Comparison of ENCODE assay signal across 23 mouse cellular contexts in the genomic region with DNA sequence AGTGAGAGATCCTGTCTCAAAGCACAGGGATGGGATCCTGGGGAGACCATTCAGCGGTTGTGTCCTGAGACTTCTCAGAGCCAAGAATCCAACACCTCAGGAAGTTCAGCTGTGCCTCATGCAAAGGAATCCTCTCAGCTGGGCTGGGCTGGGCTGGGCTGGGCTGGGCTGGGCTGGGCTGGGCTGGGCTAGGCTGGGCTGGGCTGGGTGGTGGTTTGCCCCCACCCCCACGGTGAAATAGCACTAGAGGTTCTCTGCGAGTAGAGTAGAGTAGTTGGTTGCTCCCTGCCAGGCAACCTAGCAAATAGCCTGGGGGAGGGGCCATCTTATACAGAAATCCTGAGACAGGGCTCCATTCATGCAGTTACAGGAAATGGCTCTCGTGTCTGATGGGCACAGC.
DNase-seq lines count a peak whose midpoint lies in the region; ATAC-seq and TF ChIP-seq lines count a peak whose summit lies in the region.
"Had no signal": no experiment of that assay in that cellular context is flagged by ENCODE, and none has a peak within 500 bp of the region (broad histone marks: within the 10 kb centered on the region; RNA-seq: fewer than 3 reads in every experiment).

No protein-coding gene starts in this region.

- no peak for TF ChIP-seq CTCF in lung, postnatal 0 days (IDR thresholded peaks at IDR 0.05)
- no peak for TF ChIP-seq CTCF in intestine, postnatal 0 days (IDR thresholded peaks at IDR 0.05; ENCODE audit: low read depth)
- TF ChIP-seq CTCF in stomach, postnatal 0 days (IDR thresholded peaks at IDR 0.05; ENCODE audit: low read depth), result no peak
- no peak for TF ChIP-seq CTCF in cerebellum, adult 2 months (IDR thresholded peaks at IDR 0.05; ENCODE audit: borderline replicate concordance, insufficient read depth, low read depth, low read length)

- 11% methylated on average over 4 of the region's 4 CpGs for WGBS in kidney, embryonic 16.5 days
- 3% methylated on average over 4 of the region's 4 CpGs for WGBS in lung, postnatal 0 days
- 13% methylated on average over 4 of the region's 4 CpGs for WGBS in intestine, postnatal 0 days
- WGBS in stomach, postnatal 0 days, result 16% methylated on average over 4 of the region's 4 CpGs
- 34% methylated on average over 4 of the region's 4 CpGs for WGBS in cerebellum, adult 2 months

- H3K4me2 ChIP-seq in kidney, embryonic 16.5 days (replicated peaks; ENCODE audit: low read depth, low read length), result no peak overlapping the region
- H3K4me2 ChIP-seq in lung, postnatal 0 days (replicated peaks; ENCODE audit: low read depth, low read length), result no peak overlapping the region
- H3K4me2 ChIP-seq in intestine, postnatal 0 days (replicated peaks; ENCODE audit: low read depth), result no peak overlapping the region
- no peak overlapping the region for H3K4me2 ChIP-seq in stomach, postnatal 0 days (replicated peaks; ENCODE audit: low read depth)
- H3K4me2 ChIP-seq: heart, embryonic 11.5 days; midbrain, embryonic 15.5 days; stomach, embryonic 15.5 days had no signal

- no peaks in the 10 kb centered on the region for H3K27me3 ChIP-seq in kidney, embryonic 16.5 days (ENCODE audit: insufficient read depth, low read length)
- no peaks in the 10 kb centered on the region for H3K27me3 ChIP-seq in lung, postnatal 0 days (replicated peaks; ENCODE audit: insufficient read depth, low read length)
- no peaks in the 10 kb centered on the region for H3K27me3 ChIP-seq in intestine, postnatal 0 days (replicated peaks; ENCODE audit: control insufficient read depth, insufficient read depth, low read length)
- no peaks in the 10 kb centered on the region for H3K27me3 ChIP-seq in stomach, postnatal 0 days (ENCODE audit: control insufficient read depth, insufficient read depth, low read length)
- no peaks in the 10 kb centered on the region for H3K27me3 ChIP-seq in cerebellum, adult 2 months (ENCODE audit: control insufficient read depth, insufficient read depth, low read length)
- H3K27me3 ChIP-seq: midbrain, embryonic 15.5 days; stomach, embryonic 15.5 days had no signal

- H3K36me3 ChIP-seq in kidney, embryonic 16.5 days (ENCODE audit: insufficient read depth, low read length), result no peaks in the 10 kb centered on the region
- no peaks in the 10 kb centered on the region for H3K36me3 ChIP-seq in lung, postnatal 0 days (ENCODE audit: insufficient read depth, low read length)
- H3K36me3 ChIP-seq in intestine, postnatal 0 days (ENCODE audit: control insufficient read depth, insufficient read depth), result no peaks in the 10 kb centered on the region
- no peaks in the 10 kb centered on the region for H3K36me3 ChIP-seq in stomach, postnatal 0 days (ENCODE audit: control insufficient read depth, insufficient read depth, low read length)
- H3K36me3 ChIP-seq: midbrain, embryonic 15.5 days; stomach, embryonic 15.5 days had no signal

- peak; percentile 31; the same call in 1 of the 2 replicates for ATAC-seq in kidney, embryonic 16.5 days (ENCODE audit: low FRiP score, low TSS enrichment)
- ATAC-seq in lung, postnatal 0 days, result peak; percentile 65
- peak; percentile 60; the same call in 1 of the 2 replicates for ATAC-seq in intestine, postnatal 0 days
- ATAC-seq in stomach, postnatal 0 days (ENCODE audit: low FRiP score, low TSS enrichment), result peak; percentile 80
- ATAC-seq: midbrain, embryonic 15.5 days; Patski had no signal

- no peak overlapping the region for H3K9ac ChIP-seq in kidney, embryonic 16.5 days (replicated peaks; ENCODE audit: low read length)
- H3K9ac ChIP-seq in lung, postnatal 0 days (replicated peaks; ENCODE audit: low read depth), result no peak overlapping the region
- H3K9ac ChIP-seq in intestine, postnatal 0 days (ENCODE audit: low read depth, low read length), result no peak overlapping the region
- no peak overlapping the region for H3K9ac ChIP-seq in stomach, postnatal 0 days (ENCODE audit: low read length)
- H3K9ac ChIP-seq: midbrain, embryonic 15.5 days; stomach, embryonic 15.5 days had no signal

- peaks cover 12% of the 10 kb centered on the region for H3K4me1 ChIP-seq in kidney, embryonic 16.5 days (ENCODE audit: insufficient read depth, low read length)
- no peaks in the 10 kb centered on the region for H3K4me1 ChIP-seq in lung, postnatal 0 days (ENCODE audit: insufficient read depth, low read depth, low read length)
- H3K4me1 ChIP-seq in intestine, postnatal 0 days (replicated peaks; ENCODE audit: control insufficient read depth, insufficient read depth, low read length), result no peaks in the 10 kb centered on the region
- no peaks in the 10 kb centered on the region; the same call in 1 of the 2 replicates for H3K4me1 ChIP-seq in stomach, postnatal 0 days (replicated peaks; ENCODE audit: control insufficient read depth, insufficient read depth)
- H3K4me1 ChIP-seq in cerebellum, adult 2 months (ENCODE audit: control insufficient read depth, insufficient read depth, low read length), result no peaks in the 10 kb centered on the region

- TF ChIP-seq EP300 in lung, postnatal 0 days (IDR thresholded peaks at IDR 0.05), result no peak
- TF ChIP-seq EP300 in stomach, postnatal 0 days (optimal IDR thresholded peaks at IDR 0.05), result no peak

- TF ChIP-seq POLR2A in cerebellum, adult 2 months (IDR thresholded peaks at IDR 0.05; ENCODE audit: borderline replicate concordance, insufficient read depth, low read length), result no peak

- no peaks in the 10 kb centered on the region for H3K9me3 ChIP-seq in kidney, embryonic 16.5 days (ENCODE audit: low read length)
- no peaks in the 10 kb centered on the region for H3K9me3 ChIP-seq in lung, postnatal 0 days (ENCODE audit: low read length)
- H3K9me3 ChIP-seq in intestine, postnatal 0 days (ENCODE audit: control insufficient read depth), result no peaks in the 10 kb centered on the region
- no peaks in the 10 kb centered on the region for H3K9me3 ChIP-seq in stomach, postnatal 0 days (ENCODE audit: control insufficient read depth, low read length)
- H3K9me3 ChIP-seq: midbrain, embryonic 15.5 days; stomach, embryonic 15.5 days had no signal

- no peak overlapping the region for H3K4me3 ChIP-seq in kidney, embryonic 16.5 days (ENCODE audit: low read length)
- no peak overlapping the region for H3K4me3 ChIP-seq in lung, postnatal 0 days (ENCODE audit: low read depth, low read length)
- H3K4me3 ChIP-seq in intestine, postnatal 0 days (ENCODE audit: low read depth, low read length), result no peak overlapping the region
- no peak overlapping the region for H3K4me3 ChIP-seq in stomach, postnatal 0 days (ENCODE audit: low read depth, low read length)
- H3K4me3 ChIP-seq in cerebellum, adult 2 months (replicated peaks; ENCODE audit: insufficient read depth, low read depth, low read length), result no peak overlapping the region
- H3K4me3 ChIP-seq: gastrocnemius, adult 2 months; left cerebral cortex, adult 2 months; megakaryocyte, embryonic 14.5 days; midbrain, embryonic 15.5 days; stomach, embryonic 15.5 days had no signal

- DNase-seq in kidney, adult 18-20 months, result no peak
- DNase-seq in lung, postnatal 0 days (ENCODE audit: low spot score), result peak; percentile 21
- no peak for DNase-seq in lung, postnatal 14 days
- DNase-seq in stomach, postnatal 0 days (ENCODE audit: low spot score), result peak; percentile 49
- no peak for DNase-seq in cerebellum, adult 2 months
- no peak for DNase-seq in gastrocnemius, postnatal 25 days
- DNase-seq: adrenal gland, postnatal 36 days; B cell, adult 2 months; cerebellum, adult 11-12 months; cerebellum, postnatal 36 days; gastrocnemius, adult 2 months; heart, postnatal 10 days; kidney, postnatal 10 days; left cerebral cortex, postnatal 4 days; right cerebral cortex, postnatal 14 days had no signal

- H3K27ac ChIP-seq in kidney, embryonic 16.5 days (ENCODE audit: low read length), result no peak overlapping the region
- no peak overlapping the region for H3K27ac ChIP-seq in lung, postnatal 0 days (ENCODE audit: low read length)
- H3K27ac ChIP-seq in intestine, postnatal 0 days (ENCODE audit: low read depth, low read length), result no peak overlapping the region
- H3K27ac ChIP-seq in stomach, postnatal 0 days (replicated peaks), result no peak overlapping the region
- no peak overlapping the region for H3K27ac ChIP-seq in cerebellum, adult 2 months (ENCODE audit: insufficient read depth, low read length)
- H3K27ac ChIP-seq: gastrocnemius, adult 2 months; left cerebral cortex, adult 2 months; midbrain, embryonic 15.5 days; stomach, embryonic 15.5 days had no signal

Comparison
In these comparisons a context has a peak if more than half of its experiments do, and no peak if none do; other contexts are left out.
1. DNase-seq: peak in lung, postnatal 0 days (single experiment) and stomach, postnatal 0 days (single experiment); none in kidney, adult 18-20 months (single experiment), lung, postnatal 14 days (single experiment), cerebellum, adult 2 months (0 of 2) and gastrocnemius, postnatal 25 days (single experiment).
2. Peak in every context shown above with its lines, with median percentiles within 50 percentile points of each other: ATAC-seq.